Mouse (Mus musculus) spleen, adult 12 weeks (tissue): ENCODE data around the gene Car5b.

Source experiments
- DNase-seq: peaks from one replicate; pipeline ENCODE4 v3.0.0; 2022; ENCODE audit warnings: low spot score

The Car5b gene

DNA sequence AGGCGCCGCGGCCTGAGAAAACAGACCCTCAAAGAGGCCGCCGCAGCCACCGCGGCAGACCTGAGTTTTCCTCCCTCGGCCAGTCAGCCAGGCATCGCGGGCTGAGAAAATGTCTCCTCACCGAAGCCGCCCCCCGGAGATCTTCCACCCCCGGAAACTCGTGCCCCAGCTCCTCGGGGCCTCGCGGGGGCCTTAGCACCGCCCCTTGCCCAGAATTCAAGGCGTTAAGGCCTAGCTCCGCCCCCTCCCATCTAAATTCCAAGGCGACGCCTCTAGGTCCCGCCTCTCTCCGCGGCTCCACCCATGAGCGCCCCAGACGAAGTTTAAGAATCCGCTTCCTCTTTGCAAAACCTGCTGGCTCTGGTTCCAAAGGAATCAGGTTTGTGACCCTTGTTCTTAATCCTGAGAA is 69.3 kb downstream of the Car5b start, which contains the start of gene Zrsr2:
Gene Zrsr2, minus strand, starts transcription at position 195 of the 409 bp plus-strand sequence.
- peak; percentile 77 for DNase-seq

- DNase-seq: peak; percentile 62
Observed at GRCm38 (mm10) chrX:163957803-163958466, 69.9 kb downstream of the Car5b start.

DNA sequence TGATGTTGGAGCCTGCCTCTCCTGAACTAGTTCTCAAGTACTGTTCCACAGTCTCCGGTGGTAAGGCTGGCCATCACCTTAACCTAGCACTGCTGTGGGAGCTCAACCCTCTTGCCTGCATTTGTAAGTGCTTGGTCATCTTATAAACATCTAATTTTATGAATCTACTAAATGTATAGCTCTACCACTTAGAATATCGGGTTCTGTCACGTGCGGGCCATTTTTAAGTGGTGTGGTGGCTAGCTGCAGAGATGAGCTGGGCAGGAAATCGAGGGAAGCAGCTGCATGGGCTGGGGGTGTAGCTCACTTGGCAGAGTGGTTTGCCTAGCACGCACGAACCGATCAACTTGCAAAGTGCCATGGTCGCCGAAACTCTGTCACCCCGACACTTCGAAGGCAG is 70.4 kb downstream of the Car5b start:
- no peak for DNase-seq

GRCm38 (mm10) chrX:163951618-163952017 is 76.2 kb downstream of the Car5b start:
- DNase-seq: no peak

- no peak for DNase-seq
Observed at GRCm38 (mm10) chrX:163944381-163944780, 83.4 kb downstream of the Car5b start.

GRCm38 (mm10) chrX:163938587-163938986 is 89.2 kb downstream of the Car5b start:
- DNase-seq: no peak

GRCm38 (mm10) chrX:163934731-163935130 is 93.1 kb downstream of the Car5b start:
- DNase-seq: no peak

DNA sequence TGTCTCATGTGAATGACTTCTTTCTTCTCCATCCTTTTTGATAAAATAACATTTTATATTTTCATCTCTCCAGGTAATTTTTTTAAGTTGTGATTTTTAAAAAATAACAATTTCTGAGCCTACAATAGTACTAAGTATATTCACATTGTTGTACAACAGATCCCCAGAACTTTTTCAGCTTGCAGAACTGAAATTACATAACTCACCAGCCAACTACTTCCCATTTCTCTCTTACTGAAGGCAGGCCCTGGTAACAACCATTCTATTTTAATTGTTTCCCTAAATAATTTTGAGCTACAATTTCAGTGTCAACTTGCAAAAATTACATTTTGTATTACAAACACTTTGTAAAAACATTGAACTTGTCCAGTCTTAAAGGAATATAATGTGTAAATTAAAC is 98.2 kb downstream of the Car5b start:
- no peak for DNase-seq
